Mouse (Mus musculus) B cell, adult 62 days (primary cell): ENCODE results near the gene Sult4a1. TPM values are rescaled to one million over a fixed set of nuclear protein-coding genes. Genes with fewer than 3 reads are reported as not detected.

Experiments
- total RNA-seq: library from RNA; stranded (reverse); gene quantifications from 4 replicates; pipeline ENCODE4 v1.2.4, GENCODE M21; 2023

Sult4a1 gene
- not detected in 4 replicates for total RNA-seq

DNA sequence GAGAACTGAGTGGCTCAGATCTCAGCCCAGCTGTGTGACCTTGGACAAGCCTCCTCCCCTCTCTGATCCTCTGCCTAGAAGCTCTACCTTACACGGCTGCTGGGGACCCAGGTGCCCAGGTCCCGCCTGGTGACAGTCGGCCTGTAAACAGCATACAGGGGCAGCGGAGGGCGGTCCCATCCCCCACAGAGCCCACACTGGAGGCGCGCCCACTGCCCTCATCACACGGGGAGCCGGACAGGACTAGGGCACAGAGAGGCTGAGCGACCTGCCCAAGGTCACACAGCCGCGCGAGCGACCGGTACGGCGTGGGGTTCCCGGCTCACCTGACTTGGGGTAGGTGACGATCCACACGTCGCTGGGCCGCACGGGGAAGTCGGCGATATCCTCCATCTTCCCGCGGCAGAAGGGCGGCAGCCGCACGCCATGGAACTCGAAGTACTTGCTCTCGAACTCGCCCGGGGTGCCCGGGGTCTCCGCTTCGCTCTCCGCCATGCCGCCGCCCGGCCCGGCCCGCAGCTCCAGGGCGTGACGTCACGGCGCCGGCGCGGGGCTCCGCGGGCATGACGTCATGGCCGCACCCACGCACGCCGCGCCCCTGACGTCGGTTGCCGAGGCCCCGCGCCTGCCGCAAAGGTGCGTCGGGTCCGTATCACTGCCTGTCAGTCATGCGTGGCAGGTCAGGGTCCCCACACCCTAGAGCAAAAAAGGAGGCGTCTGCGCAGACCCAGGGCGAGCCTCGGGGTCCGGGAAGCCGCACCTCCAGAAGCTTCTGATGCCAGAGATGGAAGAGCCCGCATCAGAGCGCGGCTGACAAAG lies at the start of gene Sult4a1:
Gene Sult4a1 (minus strand): TSS at position 650 of the 819 bp plus-strand sequence.

DNA sequence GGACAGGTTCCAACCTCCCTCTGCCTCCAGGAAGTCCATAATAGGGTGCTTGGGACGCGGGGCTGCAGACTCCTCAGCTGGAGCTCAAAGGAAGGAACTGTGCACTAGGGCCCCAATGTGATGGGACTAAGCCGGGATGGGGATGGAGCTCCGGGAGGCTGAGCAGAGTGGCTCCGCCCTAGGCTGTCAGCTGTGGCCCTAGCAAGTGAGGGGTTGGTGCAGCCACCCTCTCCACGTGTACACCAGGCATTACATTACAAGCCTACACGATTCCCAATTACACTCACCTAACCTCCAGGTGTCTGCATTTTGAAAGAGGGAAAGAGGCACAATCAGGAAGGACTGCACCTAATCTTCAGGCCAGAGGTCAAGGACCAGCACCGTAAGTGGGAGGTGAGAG lies 17.5 kb upstream of the Sult4a1 start, which contains the start of gene Pnpla5:
Gene Pnpla5 (minus strand): TSS at position 101 of the 400 bp plus-strand sequence.

DNA sequence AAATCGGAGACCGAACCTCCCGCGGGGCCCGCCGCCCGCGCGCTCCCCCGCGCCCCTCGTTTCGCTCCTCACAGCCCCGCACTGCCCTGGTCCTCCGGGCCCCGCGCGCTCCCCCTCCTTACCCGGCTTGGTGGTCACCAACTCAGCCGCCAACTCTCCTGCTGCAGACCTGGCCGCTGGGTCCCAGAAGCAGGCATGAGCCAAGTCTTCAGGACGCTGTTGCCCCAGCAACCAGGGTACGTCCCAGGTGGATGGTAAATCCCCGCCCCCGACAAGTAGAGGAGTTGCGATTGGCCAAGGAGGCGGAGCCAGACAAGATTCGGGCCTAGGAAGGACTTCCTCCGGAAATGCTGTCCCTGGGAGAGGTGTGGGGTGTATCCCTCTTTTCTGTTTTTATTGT lies 40.4 kb downstream of the Sult4a1 start, which contains the start of gene Efcab6:
Gene Efcab6 (minus strand): TSS at position 240 of the 400 bp plus-strand sequence.

Other genes starting within 250 kb of the Sult4a1 start
- gene Efcab6, start 40.4 kb downstream of the Sult4a1 start, total RNA-seq, result not detected in 4 replicates
- not detected in 4 replicates for gene Pnpla5, start 17.4 kb upstream of the Sult4a1 start, total RNA-seq
- not detected in 4 replicates for gene Pnpla3, start 62.1 kb upstream of the Sult4a1 start, total RNA-seq
- gene Samm50, start 86.5 kb upstream of the Sult4a1 start, total RNA-seq, result 72.5 to 82.5 TPM (median 79.1 TPM) in 4 replicates
- 0.30 to 2.0 TPM (median 1.2 TPM) in 4 replicates for gene Parvb, start 126.3 kb upstream of the Sult4a1 start, total RNA-seq
- gene Parvg, start 218.3 kb upstream of the Sult4a1 start, total RNA-seq, result 94.7 to 100 TPM (median 96.8 TPM) in 4 replicates